Mouse (Mus musculus) spleen, adult 2 months (tissue): ENCODE results near the gene Pigl.

Experiments used
- CTCF ChIP-seq: fragments of 200-500 bp; IDR thresholded peaks from 2 replicates; pipeline ENCODE4 v1.5.1; 2011; ENCODE audit warnings: mild to moderate bottlenecking, inconsistent platforms; ENCODE audit not compliant: insufficient read depth, insufficient read length, insufficient replicate concordance; ENCODE audit errors: extremely low read depth
- POLR2A ChIP-seq: fragments of 200-500 bp; IDR thresholded peaks from 2 replicates; pipeline ENCODE4 v1.6.1; 2011; ENCODE audit warnings: low read depth, low read length, inconsistent platforms

GRCm38 (mm10) chr11:62457891-62458270 lies 379 bp upstream of the Pigl start:
- TF ChIP-seq CTCF: no peak
- TF ChIP-seq POLR2A: no peak
